Mouse (Mus musculus): Measurements from ENCODE around the gene Apol9a. TPM values are rescaled to one million over a fixed set of nuclear protein-coding genes. Genes with fewer than 3 reads are reported as not detected.

Gene Apol9a
- total and polyA plus RNA-seq, 3 experiments = not detected

GRCm38 (mm10) chr15:77366706-77367484 lies 44.0 kb downstream of the Apol9a start:
- H3K36me3 ChIP-seq (ENCODE audit: control insufficient read depth in 1 of 2, insufficient read depth in 2 of 2, low read length in 2 of 2) = no peaks in the 10 kb centered on the region
- peaks cover 0 to 5% of the 10 kb centered on the region in 2 experiments; a peak in 1 of 4 replicates for H3K4me1 ChIP-seq (ENCODE audit: control insufficient read depth in 1 of 2, insufficient read depth in 2 of 2, low read length in 2 of 2)
- H3K9ac ChIP-seq (ENCODE audit: control insufficient read depth, low read depth, low read length, poor library complexity, severe bottlenecking) = no peak overlapping the region
- H3K27me3 ChIP-seq (ENCODE audit: control insufficient read depth in 1 of 2, insufficient read depth in 2 of 2, low read length in 2 of 2) = no peaks in the 10 kb centered on the region
- no peak overlapping the region for H3K27ac ChIP-seq (ENCODE audit: control insufficient read depth, low read depth, low read length)
- no peaks in the 10 kb centered on the region for H3K9me3 ChIP-seq (replicated peaks; ENCODE audit: insufficient read depth, low read length)
- peak; percentile 72 for DNase-seq (ENCODE audit: low read depth, low spot score)
- H3K4me3 ChIP-seq (ENCODE audit: control insufficient read depth in 1 of 2, insufficient read depth in 1 of 2, low read depth in 2 of 2, low read length in 2 of 2) = peak overlapping the region; percentile 29 to 50; a peak in 3 of 4 replicates
- H3K79me2 ChIP-seq (ENCODE audit: control insufficient read depth, insufficient read depth, low read length, poor library complexity) = no peaks in the 10 kb centered on the region
- no peak for TF ChIP-seq USF1 (IDR thresholded peaks at IDR 0.05; ENCODE audit: low read depth, low read length)
- no peak for TF ChIP-seq POLR2AphosphoS5 (IDR thresholded peaks at IDR 0.05; ENCODE audit: borderline replicate concordance, low read depth, low read length)
- TF ChIP-seq MAZ (IDR thresholded peaks at IDR 0.05; ENCODE audit: low read depth, low read length) = no peak
- no peak for TF ChIP-seq MYC (IDR thresholded peaks at IDR 0.05; ENCODE audit: low read depth, low read length)
- TF ChIP-seq ZKSCAN1 (IDR thresholded peaks at IDR 0.05; ENCODE audit: low read depth, low read length) = no peak
- no peak for TF ChIP-seq TBP (IDR thresholded peaks at IDR 0.05; ENCODE audit: low read depth, low read length)
- TF ChIP-seq POLR2A (IDR thresholded peaks at IDR 0.05; ENCODE audit: control insufficient read depth in 1 of 2, insufficient read depth in 1 of 2, low read depth in 1 of 2, low read length in 2 of 2, poor library complexity in 1 of 2) = no peak
- TF ChIP-seq EP300 (IDR thresholded peaks at IDR 0.05; ENCODE audit: low read depth in 1 of 2, low read length in 2 of 2) = no peak
- no peak for TF ChIP-seq SIN3A (IDR thresholded peaks at IDR 0.05; ENCODE audit: low read length)
- no peak for TF ChIP-seq TAL1 (IDR thresholded peaks at IDR 0.05; ENCODE audit: low read length)
- no peak for TF ChIP-seq RCOR1 (IDR thresholded peaks at IDR 0.05; ENCODE audit: low read depth, low read length)
- no peak for TF ChIP-seq MXI1 (IDR thresholded peaks at IDR 0.05; ENCODE audit: low read depth, low read length)
- no peak for TF ChIP-seq NRF1 (IDR thresholded peaks at IDR 0.05; ENCODE audit: insufficient read depth, low read depth, low read length, poor library complexity, severe bottlenecking)
- TF ChIP-seq TCF12 (IDR thresholded peaks at IDR 0.05; ENCODE audit: low read depth, low read length) = no peak
- TF ChIP-seq ELF1 (IDR thresholded peaks at IDR 0.05; ENCODE audit: low read depth, low read length) = no peak
- peak; percentile 50 for TF ChIP-seq SMC3 (IDR thresholded peaks at IDR 0.05; ENCODE audit: low read depth, low read length)
- TF ChIP-seq MAFK (IDR thresholded peaks at IDR 0.05; ENCODE audit: borderline replicate concordance, low read depth, low read length) = no peak
- TF ChIP-seq POLR2AphosphoS2 (IDR thresholded peaks at IDR 0.05; ENCODE audit: low read length) = no peak
- TF ChIP-seq MAX (IDR thresholded peaks at IDR 0.05; ENCODE audit: low read length) = no peak
- peak in 2 of 3 experiments; percentile 65 to 66; a peak in 4 of 6 replicates for TF ChIP-seq CTCF (IDR thresholded peaks at IDR 0.05 in 2 of 3, conservative IDR thresholded peaks at IDR 0.05 in 1 of 3; ENCODE audit: control insufficient read depth in 1 of 3, insufficient read depth in 1 of 3, low read depth in 2 of 3, low read length in 3 of 3, poor library complexity in 1 of 3, severe bottlenecking in 1 of 3)
- peak; percentile 63 for TF ChIP-seq RAD21 (IDR thresholded peaks at IDR 0.05; ENCODE audit: low read depth, low read length)
- no peak for TF ChIP-seq ETS1 (IDR thresholded peaks at IDR 0.05; ENCODE audit: low read depth, low read length)
- no peak for TF ChIP-seq GATA1 (IDR thresholded peaks at IDR 0.05; ENCODE audit: low read depth, low read length)
- TF ChIP-seq ZMIZ1 (IDR thresholded peaks at IDR 0.05; ENCODE audit: low read depth, low read length) = no peak
- no peak for TF ChIP-seq NELFE (IDR thresholded peaks at IDR 0.05; ENCODE audit: low read depth, low read length)
- TF ChIP-seq BHLHE40 (IDR thresholded peaks at IDR 0.05; ENCODE audit: borderline replicate concordance, low read depth, low read length) = no peak
- TF ChIP-seq MYB (IDR thresholded peaks at IDR 0.05; ENCODE audit: low read depth, low read length) = no peak
- no peak for TF ChIP-seq E2F4 (IDR thresholded peaks at IDR 0.05; ENCODE audit: borderline replicate concordance, low read depth, low read length)
- TF ChIP-seq HCFC1 (IDR thresholded peaks at IDR 0.05; ENCODE audit: low read depth, low read length) = no peak
- TF ChIP-seq GABPA (IDR thresholded peaks at IDR 0.05; ENCODE audit: low read depth, low read length) = no peak
- no peak for TF ChIP-seq JUND (IDR thresholded peaks at IDR 0.05; ENCODE audit: low read depth, low read length)
- TF ChIP-seq ZNF384 (IDR thresholded peaks at IDR 0.05; ENCODE audit: low read depth, low read length) = 0 out of 2 replicates have a peak, but pooled peaks have one; percentile 25
- no peak for TF ChIP-seq UBTF (IDR thresholded peaks at IDR 0.05; ENCODE audit: borderline replicate concordance, insufficient read depth, low read depth, low read length)
- TF ChIP-seq KAT2A (conservative IDR thresholded peaks at IDR 0.05; ENCODE audit: low read depth, low read length) = no peak
- no peak for TF ChIP-seq CHD1 (IDR thresholded peaks at IDR 0.05; ENCODE audit: low read depth, low read length)
- TF ChIP-seq CHD2 (IDR thresholded peaks at IDR 0.05; ENCODE audit: low read length) = no peak
- TF ChIP-seq ZC3H11A (IDR thresholded peaks at IDR 0.05; ENCODE audit: low read depth, low read length) = peak; percentile 21; the same call in 1 of the 2 replicates
